Mouse (Mus musculus) erythroblast, embryonic 14.5 days (primary cell): ENCODE measurements around the gene H2afz.

ENCODE experiments used
- GATA1 ChIP-seq: IDR thresholded peaks from 2 replicates; pipeline ENCODE4 v1.6.1; 2012; ENCODE audit warnings: low read length, inconsistent platforms, mixed read lengths
- TAL1 ChIP-seq: IDR thresholded peaks from 3 replicates; pipeline ENCODE4 v1.6.1; 2012; ENCODE audit warnings: low read length, inconsistent platforms, mixed read lengths

- TF ChIP-seq GATA1 = no peak
- no peak for TF ChIP-seq TAL1
These were observed 36.6 kb upstream of the H2afz start for GRCm38 (mm10) chr3:137827678-137828077.
